Mouse (Mus musculus) CH12.LX (cell line): ENCODE results near the gene Nufip1. TPM values are rescaled to one million over a fixed set of nuclear protein-coding genes. Genes with fewer than 3 reads are reported as not detected.

ENCODE experiments used
- DNase-seq: peaks from one replicate; pipeline ENCODE4 v3.0.0-alpha.2; 2013; ENCODE audit errors: extremely low read depth
- H3K27ac ChIP-seq: 2 replicates; pipeline ENCODE4 v1.5.1; 2012; ENCODE audit warnings: low read depth, mild to moderate bottlenecking, control low read depth, moderate library complexity; ENCODE audit not compliant: insufficient read depth
- H3K27me3 ChIP-seq: replicated peaks from 2 replicates; pipeline ENCODE3; 2012; ENCODE audit warnings: inconsistent platforms
- H3K36me3 ChIP-seq, 2 experiments: replicated peaks in 1 of 2; 2 replicates each; pipeline versions ENCODE3 to v1.6.1; 2012; ENCODE audit warnings: inconsistent platforms in 1 of 2, low read length in 1 of 2, mild to moderate bottlenecking in 1 of 2, mixed read lengths in 1 of 2, moderate library complexity in 1 of 2; ENCODE audit not compliant: control insufficient read depth in 1 of 2, insufficient read depth in 1 of 2
- H3K4me1 ChIP-seq, 2 experiments: 2 replicates each; pipeline ENCODE4 v1.6.1; 2012; ENCODE audit warnings: inconsistent platforms in 1 of 2, moderate library complexity in 1 of 2; ENCODE audit not compliant: insufficient read depth in 2 of 2, control insufficient read depth in 1 of 2
- H3K4me2 ChIP-seq: 2 replicates; pipeline ENCODE4 v1.6.1; 2012; ENCODE audit warnings: low read depth, mild to moderate bottlenecking, control low read depth; ENCODE audit not compliant: poor library complexity, insufficient read depth, severe bottlenecking
- H3K4me3 ChIP-seq, 3 experiments: fragments of 150-350 bp in 1 of 3; sonication (generic) in 1 of 3; replicated peaks in 1 of 3; 2 replicates each; pipeline versions ENCODE3 to v1.5.1; 2011 to 2012; ENCODE audit warnings: low read depth in 2 of 3, low read length in 2 of 3, mild to moderate bottlenecking in 2 of 3, moderate library complexity in 2 of 3, control low read depth in 1 of 3, improper control_type of control experiment in 1 of 3, inconsistent platforms in 1 of 3, mixed read lengths in 1 of 3; ENCODE audit not compliant: poor library complexity in 1 of 3
- H3K79me2 ChIP-seq: replicated peaks from 2 replicates; pipeline ENCODE4 v1.6.1; 2012; ENCODE audit warnings: mild to moderate bottlenecking, moderate library complexity; ENCODE audit not compliant: control insufficient read depth, poor library complexity, insufficient read depth, severe bottlenecking; ENCODE audit errors: extremely low read depth
- H3K9ac ChIP-seq: 2 replicates; pipeline ENCODE4 v1.6.1; 2012; ENCODE audit warnings: low read depth, mild to moderate bottlenecking, control low read depth, moderate library complexity; ENCODE audit not compliant: insufficient read depth
- H3K9me3 ChIP-seq: replicated peaks from 2 replicates; pipeline ENCODE3; 2012; ENCODE audit warnings: low read length, inconsistent platforms, mixed read lengths
- BHLHE40 ChIP-seq: IDR thresholded peaks from 2 replicates; pipeline ENCODE4 v1.6.1; 2011; ENCODE audit warnings: mild to moderate bottlenecking, low read depth, low read length, improper control_type of control experiment
- CHD1 ChIP-seq: IDR thresholded peaks from 2 replicates; pipeline ENCODE4 v1.6.1; 2012; ENCODE audit warnings: low read depth, low read length, improper control_type of control experiment, inconsistent platforms
- CHD2 ChIP-seq: IDR thresholded peaks from 2 replicates; pipeline ENCODE4 v1.6.1; 2011; ENCODE audit warnings: low read length, improper control_type of control experiment
- CTCF ChIP-seq, 2 experiments: IDR thresholded peaks in 1 of 2; conservative IDR thresholded peaks in 1 of 2; 2 replicates each; pipeline ENCODE4 v1.5.1; 2011 to 2012; ENCODE audit warnings: low read depth in 2 of 2, low read length in 2 of 2, improper control_type of control experiment in 1 of 2, inconsistent platforms in 1 of 2, mild to moderate bottlenecking in 1 of 2, moderate library complexity in 1 of 2
- E2F4 ChIP-seq: IDR thresholded peaks from 2 replicates; pipeline ENCODE4 v1.6.1; 2011; ENCODE audit warnings: low read depth, low read length, improper control_type of control experiment; ENCODE audit not compliant: insufficient replicate concordance
- ELF1 ChIP-seq: IDR thresholded peaks from 2 replicates; pipeline ENCODE4 v1.6.1; 2014; ENCODE audit warnings: low read depth, mild to moderate bottlenecking, inconsistent platforms, low read length, improper control_type of control experiment
- EP300 ChIP-seq: IDR thresholded peaks from 2 replicates; pipeline ENCODE4 v1.6.1; 2011; ENCODE audit warnings: low read length, improper control_type of control experiment
- ETS1 ChIP-seq: conservative IDR thresholded peaks from 2 replicates; pipeline ENCODE4 v1.6.1; 2012; ENCODE audit warnings: low read depth, mild to moderate bottlenecking, inconsistent platforms, low read length, improper control_type of control experiment, moderate library complexity
- GABPA ChIP-seq: IDR thresholded peaks from 2 replicates; pipeline ENCODE4 v1.6.1; 2012; ENCODE audit warnings: low read depth, low read length, improper control_type of control experiment, inconsistent platforms; ENCODE audit not compliant: insufficient replicate concordance
- HCFC1 ChIP-seq: IDR thresholded peaks from 2 replicates; pipeline ENCODE4 v1.6.1; 2012; ENCODE audit warnings: low read depth, mild to moderate bottlenecking, inconsistent platforms, low read length, improper control_type of control experiment
- JUN ChIP-seq: IDR thresholded peaks from 2 replicates; pipeline ENCODE4 v1.6.1; 2011; ENCODE audit warnings: low read depth, mild to moderate bottlenecking, low read length, improper control_type of control experiment, moderate library complexity; ENCODE audit not compliant: insufficient read depth
- JUND ChIP-seq: conservative IDR thresholded peaks from 2 replicates; pipeline ENCODE4 v1.6.1; 2011; ENCODE audit warnings: low read depth, low read length, improper control_type of control experiment
- MAFK ChIP-seq: IDR thresholded peaks from 2 replicates; pipeline ENCODE4 v1.6.1; 2011; ENCODE audit warnings: low read length, improper control_type of control experiment; ENCODE audit not compliant: insufficient replicate concordance
- MAX ChIP-seq: IDR thresholded peaks from 2 replicates; pipeline ENCODE4 v1.6.1; 2011; ENCODE audit warnings: low read length, improper control_type of control experiment
- MAZ ChIP-seq: IDR thresholded peaks from 2 replicates; pipeline ENCODE4 v1.6.1; 2012; ENCODE audit warnings: low read depth, mild to moderate bottlenecking, inconsistent platforms, low read length, improper control_type of control experiment, moderate library complexity
- MEF2A ChIP-seq: IDR thresholded peaks from 2 replicates; pipeline ENCODE4 v1.6.1; 2014; ENCODE audit warnings: low read depth, mild to moderate bottlenecking, inconsistent platforms, low read length, improper control_type of control experiment, borderline replicate concordance
- MXI1 ChIP-seq: IDR thresholded peaks from 2 replicates; pipeline ENCODE4 v1.6.1; 2011; ENCODE audit warnings: mild to moderate bottlenecking, low read depth, low read length, improper control_type of control experiment
- MYC ChIP-seq: IDR thresholded peaks from 2 replicates; pipeline ENCODE4 v1.6.1; 2011; ENCODE audit warnings: low read depth, mild to moderate bottlenecking, improper control_type of control experiment, low read length
- NELFE ChIP-seq: IDR thresholded peaks from 2 replicates; pipeline ENCODE4 v1.6.1; 2011; ENCODE audit warnings: low read depth, low read length, improper control_type of control experiment
- NRF1 ChIP-seq: IDR thresholded peaks from 2 replicates; pipeline ENCODE4 v1.6.1; 2014; ENCODE audit warnings: low read depth, mild to moderate bottlenecking, inconsistent platforms, low read length, improper control_type of control experiment, moderate library complexity
- PAX5 ChIP-seq: IDR thresholded peaks from 2 replicates; pipeline ENCODE4 v1.6.1; 2012; ENCODE audit warnings: low read length, inconsistent platforms, mixed read lengths
- POLR2A ChIP-seq: IDR thresholded peaks from 2 replicates; pipeline ENCODE4 v1.6.1; 2011; ENCODE audit warnings: low read depth, mild to moderate bottlenecking, improper control_type of control experiment, low read length
- POLR2AphosphoS2 ChIP-seq: IDR thresholded peaks from 2 replicates; pipeline ENCODE4 v1.6.1; 2011; ENCODE audit warnings: low read depth, low read length, improper control_type of control experiment
- RAD21 ChIP-seq: IDR thresholded peaks from 2 replicates; pipeline ENCODE4 v1.6.1; 2011; ENCODE audit warnings: low read depth, mild to moderate bottlenecking, low read length, improper control_type of control experiment, moderate library complexity
- RCOR1 ChIP-seq: conservative IDR thresholded peaks from 2 replicates; pipeline ENCODE4 v1.6.1; 2012; ENCODE audit warnings: low read depth, mild to moderate bottlenecking, inconsistent platforms, low read length, improper control_type of control experiment
- SIN3A ChIP-seq: IDR thresholded peaks from 2 replicates; pipeline ENCODE4 v1.6.1; 2012; ENCODE audit warnings: low read length, improper control_type of control experiment, inconsistent platforms
- TBP ChIP-seq: conservative IDR thresholded peaks from 2 replicates; pipeline ENCODE4 v1.6.1; 2011; ENCODE audit warnings: low read depth, low read length, improper control_type of control experiment
- UBTF ChIP-seq: IDR thresholded peaks from 2 replicates; pipeline ENCODE4 v1.6.1; 2012; ENCODE audit warnings: low read depth, mild to moderate bottlenecking, inconsistent platforms, low read length, improper control_type of control experiment, moderate library complexity
- USF1 ChIP-seq: IDR thresholded peaks from 2 replicates; pipeline ENCODE4 v1.6.1; 2014; ENCODE audit warnings: low read depth, mild to moderate bottlenecking, inconsistent platforms, low read length, improper control_type of control experiment
- USF2 ChIP-seq: conservative IDR thresholded peaks from 2 replicates; pipeline ENCODE4 v1.6.1; 2011; ENCODE audit warnings: low read depth, low read length, improper control_type of control experiment
- ZC3H11A ChIP-seq: IDR thresholded peaks from 2 replicates; pipeline ENCODE4 v1.6.1; 2012; ENCODE audit warnings: low read depth, mild to moderate bottlenecking, inconsistent platforms, low read length, improper control_type of control experiment
- ZKSCAN1 ChIP-seq: IDR thresholded peaks from 2 replicates; pipeline ENCODE4 v1.6.1; 2012; ENCODE audit warnings: low read depth, inconsistent platforms, low read length, improper control_type of control experiment, borderline replicate concordance
- ZMIZ1 ChIP-seq: IDR thresholded peaks from 2 replicates; pipeline ENCODE4 v1.6.1; 2012; ENCODE audit warnings: low read depth, mild to moderate bottlenecking, inconsistent platforms, low read length, improper control_type of control experiment
- dilution Hi-C: fragments of 300-500 bp; cut with MboI; formaldehyde crosslinking; loops from 2 replicates; pipeline ENCODE4 v1.14.3; 2020; ENCODE audit warnings: low sequenced_read_pairs; ENCODE audit not compliant: extremely low pct_unique_long_range_greater_than_20kb, extremely low pct_ligation_motif_present
- in situ Hi-C: fragments of 300-500 bp; cut with MboI; formaldehyde crosslinking; loops from 3 replicates; pipeline ENCODE4 v1.14.3; 2019; ENCODE audit warnings: low sequenced_read_pairs, low pct_ligation_motif_present, low pct_unique_long_range_greater_than_20kb, mixed read lengths
- polyA plus RNA-seq: library from polyadenylated mRNA; unstranded; fragments of >175 nt; gene quantifications from 2 replicates; pipeline ENCODE4 v1.2.1, GENCODE M21; 2012; ENCODE audit warnings: low read depth; ENCODE audit not compliant: insufficient read length
- total RNA-seq, 2 experiments: library from RNA; depleted of rRNA; stranded (reverse); fragments of 300-350 nt in 1 of 2; fragments of >200 nt in 1 of 2; gene quantifications; 2 replicates each; pipeline ENCODE4 v1.2.3; 2012 to 2014

Gene Nufip1
- total and polyA plus RNA-seq, 3 experiments = 14.8 to 32.1 (median 24.6) TPM

- TF ChIP-seq MAFK (no peak), NRF1 (no peak), MYC (no peak), ELF1 (no peak), ZKSCAN1 (no peak), BHLHE40 (no peak), CTCF (conservative IDR thresholded peaks at IDR 0.05 in 1 of 2, IDR thresholded peaks at IDR 0.05 in 1 of 2; ENCODE audit: low read depth in 2 of 2, low read length in 2 of 2) (peak; percentile 34 to 38; a peak in 3 of 4 replicates), ZMIZ1 (no peak), EP300 (no peak)
- no peak for DNase-seq
- Histone ChIP-seq H3K4me3 (no peak overlapping the region), H3K79me2 (no peaks in the 10 kb centered on the region), H3K9me3 (no peaks in the 10 kb centered on the region), H3K4me2 (no peak overlapping the region), H3K36me3 (no peaks in the 10 kb centered on the region), H3K4me1 (peaks cover 18 to 33% of the 10 kb centered on the region in 2 experiments), H3K27ac (no peak overlapping the region), H3K9ac (no peak overlapping the region), H3K27me3 (no peaks in the 10 kb centered on the region)
- in situ Hi-C loops (loop anchor here (10.0 kb wide), 1 partner anchor 66 kb away; no protein-coding TSS in a partner anchor), dilution Hi-C loops (no loop called here)
Measured at GRCm38 (mm10) chr14:76178447-76178846, 67.8 kb downstream of the Nufip1 start.

DNA sequence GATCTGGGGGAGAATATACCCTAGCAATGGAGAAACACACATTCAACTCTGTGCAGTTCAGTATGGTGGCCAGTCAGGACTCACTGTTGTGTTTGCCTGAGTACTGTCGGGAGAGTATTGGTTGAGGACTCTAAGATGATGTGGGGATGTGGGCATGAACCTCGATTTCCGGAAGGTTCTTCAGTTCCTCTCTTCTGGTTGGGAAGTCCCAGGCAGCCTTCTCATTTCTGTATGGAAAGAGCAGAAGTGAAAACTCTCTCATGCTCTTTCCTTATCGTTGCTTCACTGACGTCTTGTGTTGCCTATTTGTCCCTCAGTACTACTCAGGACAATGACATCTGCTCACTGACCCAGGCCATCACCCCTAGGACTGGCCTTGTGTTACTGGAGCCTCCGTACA is 68.7 kb downstream of the Nufip1 start:
- Histone ChIP-seq H3K27me3 (no peaks in the 10 kb centered on the region), H3K4me1 (peaks cover 18 to 33% of the 10 kb centered on the region in 2 experiments), H3K4me3 (no peak overlapping the region), H3K4me2 (peak overlapping the region; percentile 37), H3K27ac (no peak overlapping the region), H3K9ac (no peak overlapping the region), H3K79me2 (no peaks in the 10 kb centered on the region), H3K9me3 (no peaks in the 10 kb centered on the region), H3K36me3 (no peaks in the 10 kb centered on the region)
- in situ Hi-C loops = loop anchor here (10.0 kb wide), 1 partner anchor 65 kb away; no protein-coding TSS in a partner anchor
- dilution Hi-C loops = no loop called here
- DNase-seq = peak; percentile 86
- TF ChIP-seq UBTF = no peak
- no peak for TF ChIP-seq MAZ
- TF ChIP-seq GABPA = no peak
- TF ChIP-seq CHD2 = peak; percentile 77
- TF ChIP-seq EP300 = peak; percentile 100
- no peak for TF ChIP-seq ZKSCAN1
- TF ChIP-seq CHD1 = no peak
- peak; percentile 69; the same call in 1 of the 2 replicates for TF ChIP-seq SIN3A
- no peak for TF ChIP-seq MXI1
- TF ChIP-seq MEF2A = peak; percentile 86
- TF ChIP-seq RCOR1 = peak; percentile 97
- no peak for TF ChIP-seq POLR2AphosphoS2
- TF ChIP-seq RAD21 = no peak
- TF ChIP-seq POLR2A = no peak
- TF ChIP-seq ETS1 = peak; percentile 84
- no peak for TF ChIP-seq ZC3H11A
- no peak for TF ChIP-seq TBP
- no peak for TF ChIP-seq NELFE
- TF ChIP-seq MYC = 0 out of 2 replicates have a peak, but pooled peaks have one; percentile 48
- peak; percentile 63; the same call in 1 of the 2 replicates for TF ChIP-seq MAFK
- no peak for TF ChIP-seq MAX
- peak; percentile 93 for TF ChIP-seq JUN
- no peak for TF ChIP-seq E2F4
- peak; percentile 13; the same call in 1 of the 2 replicates for TF ChIP-seq HCFC1
- TF ChIP-seq USF2 = no peak
- peak; percentile 82 for TF ChIP-seq BHLHE40
- TF ChIP-seq PAX5 = no peak
- TF ChIP-seq JUND = peak; percentile 94
- no peak for TF ChIP-seq USF1
